Mouse (Mus musculus) cerebral cortex, adult 2 months (tissue): ENCODE measurements around the gene Mboat1.

Experiments used
- WGBS: fragments of 180-500 bp; shearing (Covaris S2); methylation state at CpG from one replicate; pipeline ENCODE4 v1.1.7; 2018; 5-methylcytosine and 5-hydroxymethylcytosine counted together

Gene Mboat1

GRCm38 (mm10) chr13:30250341-30250905 is 114.1 kb downstream of the Mboat1 start:
- WGBS = 69% methylated on average over 5 of the region's 5 CpGs

DNA sequence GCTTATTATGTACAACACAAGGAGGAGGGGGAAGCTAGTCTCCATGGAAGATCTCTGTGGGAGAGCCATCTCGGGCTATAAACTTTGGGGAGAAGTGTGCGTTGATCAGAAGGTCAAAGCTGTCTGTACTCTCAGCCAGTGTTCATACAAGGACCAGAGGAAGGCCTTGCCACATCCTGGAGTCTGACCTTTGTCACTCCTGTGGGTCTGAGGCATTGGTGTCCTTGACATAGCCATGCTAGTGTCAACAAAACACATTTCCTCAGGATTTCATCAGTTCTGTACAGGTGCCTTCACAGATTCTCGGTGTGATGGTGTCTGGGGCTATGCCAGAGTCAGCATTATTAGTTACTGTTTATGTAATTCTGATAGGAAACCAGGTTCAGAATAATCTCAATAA is 115.1 kb downstream of the Mboat1 start:
- WGBS = 83% methylated on average over 3 of the region's 3 CpGs

DNA sequence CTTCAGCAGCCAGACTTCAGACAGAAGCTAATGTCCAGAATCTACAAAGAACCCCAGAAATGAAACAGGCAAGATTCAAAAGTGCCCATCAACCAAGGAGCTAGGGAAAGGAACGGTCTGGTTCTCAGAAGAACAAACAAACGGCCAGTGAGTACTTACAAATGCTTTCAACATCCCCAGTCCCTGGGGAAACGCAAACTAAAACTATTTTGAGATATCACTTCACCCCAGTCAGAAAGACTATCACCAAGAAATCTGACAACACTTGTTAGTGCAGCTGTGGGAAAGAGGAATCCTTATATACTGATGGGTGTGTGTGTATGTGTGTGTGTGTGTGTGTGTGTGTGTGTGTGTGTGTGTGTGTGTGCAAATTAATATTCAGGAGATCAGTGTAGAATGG is 116.4 kb downstream of the Mboat1 start:
- WGBS = 55% methylated on average over 3 of the region's 3 CpGs

DNA sequence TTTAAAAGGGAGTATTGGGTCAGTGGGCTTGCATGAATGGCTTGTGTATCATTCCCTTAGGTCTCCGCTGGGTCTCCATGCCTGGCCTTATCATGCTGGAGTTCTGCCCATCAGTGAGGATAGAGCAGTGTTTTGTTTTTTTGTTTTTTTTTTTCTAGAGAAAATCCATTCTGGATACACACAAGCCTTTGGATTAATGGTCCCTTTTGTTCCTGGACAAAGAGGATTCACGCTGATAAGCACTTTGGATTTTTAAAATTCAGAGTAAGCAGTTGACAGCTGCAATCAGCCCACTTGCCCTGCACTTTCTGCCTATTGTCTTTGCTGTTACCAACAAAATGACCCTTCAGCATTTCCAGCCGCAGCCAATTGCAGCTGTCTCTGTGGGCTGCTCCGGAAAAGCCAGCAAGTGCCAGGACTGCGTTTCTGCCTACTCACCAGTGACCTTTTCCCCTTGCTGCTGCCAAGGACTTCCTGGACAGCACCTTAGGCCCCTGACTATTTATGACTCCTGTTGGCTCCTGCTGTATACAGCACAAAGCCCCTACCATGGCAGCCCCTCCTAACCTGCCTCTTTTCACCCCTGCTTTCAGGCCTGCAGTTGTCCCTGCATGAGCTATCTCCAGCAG is 117.5 kb downstream of the Mboat1 start:
- 55% methylated on average over 5 of the region's 5 CpGs for WGBS

GRCm38 (mm10) chr13:30254421-30254820 is 118.1 kb downstream of the Mboat1 start:
- WGBS = 85% methylated on average over 6 of the region's 6 CpGs

DNA sequence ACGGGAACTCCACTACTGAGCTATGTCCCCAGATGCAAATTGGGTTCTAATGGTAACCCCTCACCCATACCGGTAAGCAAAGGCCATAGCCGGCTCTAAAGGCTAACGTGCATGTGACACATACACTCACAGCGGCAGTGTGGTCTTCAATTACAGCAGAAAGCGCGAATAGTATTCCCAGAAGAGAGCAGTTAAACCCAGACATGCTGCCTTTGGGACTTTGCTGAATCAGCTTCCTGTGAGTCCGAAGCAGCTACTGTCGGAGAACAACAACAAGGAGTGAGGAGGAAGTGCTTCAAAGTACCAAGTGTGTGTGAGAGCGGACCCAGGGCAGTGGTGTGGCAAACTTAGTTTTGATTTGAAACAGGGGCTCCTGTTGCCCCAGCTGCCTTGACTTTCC is 122.5 kb downstream of the Mboat1 start:
- WGBS = 71% methylated on average over 10 of the region's 10 CpGs

DNA sequence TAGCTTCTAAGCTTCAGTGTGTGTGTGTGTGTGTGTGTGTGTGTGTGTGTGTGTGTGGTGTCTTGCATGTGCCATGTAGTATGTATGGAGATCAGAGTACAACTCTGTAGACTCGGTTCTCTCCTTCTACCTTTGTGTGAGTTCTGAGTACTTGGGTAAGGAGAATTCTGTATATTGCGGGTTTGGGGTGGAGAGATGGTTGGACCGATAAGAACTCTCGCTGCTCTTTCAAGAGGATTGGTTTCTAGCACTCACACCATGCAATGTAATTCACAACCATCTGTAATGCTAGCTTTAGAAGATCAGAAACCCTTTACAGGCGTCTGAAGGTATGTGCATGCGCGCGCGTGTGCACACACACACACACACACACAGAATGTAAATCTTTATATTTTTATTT is 123.0 kb downstream of the Mboat1 start:
- WGBS = 86% methylated on average over 9 of the region's 9 CpGs

- 13% methylated on average over 8 of the region's 8 CpGs for WGBS
Measured at GRCm38 (mm10) chr13:30259912-30260560, 123.7 kb downstream of the Mboat1 start.

- WGBS = 81% methylated on average over 2 of the region's 2 CpGs
Measured at GRCm38 (mm10) chr13:30263681-30264080, 127.4 kb downstream of the Mboat1 start.

GRCm38 (mm10) chr13:30264303-30264702 is 128.0 kb downstream of the Mboat1 start:
- WGBS = 82% methylated on average over 12 of the region's 12 CpGs

DNA sequence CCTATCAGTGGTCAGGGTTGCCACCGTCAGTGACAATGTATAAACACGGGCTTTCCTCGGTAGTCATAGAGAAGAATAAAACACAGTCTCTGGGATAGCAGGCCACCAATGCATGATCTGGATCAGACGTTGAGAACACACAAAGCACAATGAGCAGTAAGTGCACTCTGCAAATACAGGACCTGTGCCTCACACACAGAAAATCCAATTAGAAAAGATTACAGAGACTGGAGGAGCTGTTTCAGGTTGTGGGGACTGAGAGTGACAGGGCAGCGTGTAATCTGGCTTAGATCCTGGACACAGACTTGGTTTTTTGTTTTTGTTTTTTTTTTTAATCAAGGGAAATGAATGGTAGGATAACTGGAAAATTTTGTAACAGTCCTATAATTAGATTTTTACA is 128.5 kb downstream of the Mboat1 start:
- WGBS = 70% methylated on average over 5 of the region's 5 CpGs

GRCm38 (mm10) chr13:30266036-30266435 is 129.7 kb downstream of the Mboat1 start:
- WGBS = 86% methylated on average over 11 of the region's 11 CpGs

DNA sequence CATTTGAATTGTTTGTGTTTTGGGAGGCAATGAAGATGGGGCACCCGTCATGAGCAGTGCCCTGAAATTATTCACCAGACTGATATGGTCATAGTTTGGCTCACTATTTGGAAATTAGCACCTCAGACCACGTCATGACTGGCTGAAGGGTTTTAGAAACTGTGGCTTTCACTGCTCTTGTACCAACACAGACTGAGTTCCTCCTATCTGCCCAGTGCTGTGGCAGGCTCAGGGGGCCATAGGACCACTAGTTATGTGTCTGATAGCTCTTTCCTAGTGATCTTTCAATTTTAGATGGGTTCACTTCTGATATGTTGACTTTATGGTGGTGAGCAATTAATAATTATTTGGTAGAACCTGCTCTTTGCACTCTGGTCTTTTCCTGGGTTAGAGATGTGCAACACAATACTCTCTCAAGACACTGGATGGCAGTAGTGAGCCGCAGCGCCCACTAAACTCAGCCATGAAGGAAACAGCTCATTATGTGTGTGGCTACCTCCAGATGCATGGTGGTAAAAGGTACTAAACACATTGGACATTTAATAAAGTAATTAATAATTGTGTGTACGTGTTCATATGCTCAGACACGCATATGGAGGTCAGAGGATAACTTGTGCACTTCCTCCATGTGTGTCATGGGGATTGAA is 135.9 kb downstream of the Mboat1 start:
- WGBS = 24% methylated on average over 6 of the region's 6 CpGs
